Mouse (Mus musculus): Measurements from ENCODE around the gene Zfp874a. TPM values are rescaled to one million over a fixed set of nuclear protein-coding genes. Genes with fewer than 3 reads are reported as not detected.
"Not testable (repeated sequence)": the region's sequence is repeated elsewhere in the genome, so short reads cannot be mapped to it uniquely, and the experiment has no call there.

The Zfp874a gene
- total RNA-seq (2022) = 10 to 100 TPM in 1 of 4 experiments, 1 to 10 TPM in 3; 6.3 to 11.4 (median 7.3) TPM

GRCm38 (mm10) chr13:67451172-67452020 lies at the start of gene Zfp874a:
TSS of gene Zfp874a (minus strand) at chr13:67451624.
- peak; percentile 96 for DNase-seq (ENCODE audit: low spot score)

- no peak for DNase-seq (ENCODE audit: low spot score)
These were observed 49.5 kb upstream of the Zfp874a start for GRCm38 (mm10) chr13:67500908-67501307.

GRCm38 (mm10) chr13:67500084-67500719 lies 48.8 kb upstream of the Zfp874a start, which contains the start of gene Zfp58:
TSS of gene Zfp58 (minus strand) at chr13:67500555.
- DNase-seq (ENCODE audit: low spot score) = peak; percentile 94

- DNase-seq (ENCODE audit: low spot score) = no peak
These were observed 44.2 kb upstream of the Zfp874a start for GRCm38 (mm10) chr13:67495631-67496030.

GRCm38 (mm10) chr13:67484424-67484811 lies 33.0 kb upstream of the Zfp874a start:
- DNase-seq (ENCODE audit: low spot score) = no peak

- peak; percentile 95 for DNase-seq (ENCODE audit: low spot score)
These were observed 32.4 kb upstream of the Zfp874a start, which contains the start of gene Zfp874b for GRCm38 (mm10) chr13:67483625-67484423. TSS of gene Zfp874b (minus strand) at chr13:67484258.

GRCm38 (mm10) chr13:67481528-67481927 lies 30.1 kb upstream of the Zfp874a start:
- DNase-seq (ENCODE audit: low spot score) = no peak

GRCm38 (mm10) chr13:67469274-67469673 lies 17.9 kb upstream of the Zfp874a start:
- no peak for DNase-seq (ENCODE audit: low spot score)

- not testable (repeated sequence) for DNase-seq (ENCODE audit: low spot score)
These were observed 12.2 kb upstream of the Zfp874a start for GRCm38 (mm10) chr13:67463506-67464185.

GRCm38 (mm10) chr13:67452021-67452309 lies 541 bp upstream of the Zfp874a start:
- no peak for DNase-seq (ENCODE audit: low spot score)

GRCm38 (mm10) chr13:67437095-67437494 lies 14.3 kb downstream of the Zfp874a start:
- not testable (repeated sequence) for DNase-seq (ENCODE audit: low spot score)

- DNase-seq (ENCODE audit: low spot score) = no peak
These were observed 23.3 kb downstream of the Zfp874a start for GRCm38 (mm10) chr13:67428116-67428515.

- DNase-seq (ENCODE audit: low spot score) = not testable (repeated sequence)
These were observed 25.7 kb downstream of the Zfp874a start for GRCm38 (mm10) chr13:67425699-67426098.

GRCm38 (mm10) chr13:67422532-67422931 lies 28.9 kb downstream of the Zfp874a start:
- not testable (repeated sequence) for DNase-seq (ENCODE audit: low spot score)

GRCm38 (mm10) chr13:67421207-67421857 lies 30.1 kb downstream of the Zfp874a start, which contains the start of gene Zfp459:
TSS of gene Zfp459 (minus strand) at chr13:67421418.
- no peak for DNase-seq (ENCODE audit: low spot score)

- DNase-seq (ENCODE audit: low spot score) = no peak
These were observed 30.7 kb downstream of the Zfp874a start for GRCm38 (mm10) chr13:67420558-67421206.

- DNase-seq (ENCODE audit: low spot score) = no peak
These were observed 34.6 kb downstream of the Zfp874a start for GRCm38 (mm10) chr13:67416811-67417210.

GRCm38 (mm10) chr13:67415759-67416158 lies 35.7 kb downstream of the Zfp874a start:
- DNase-seq (ENCODE audit: low spot score) = no peak

GRCm38 (mm10) chr13:67413634-67414033 lies 37.8 kb downstream of the Zfp874a start:
- DNase-seq (ENCODE audit: low spot score) = not testable (repeated sequence)

GRCm38 (mm10) chr13:67399183-67399903 lies 52.1 kb downstream of the Zfp874a start, which contains the start of gene Zfp429:
TSS of gene Zfp429 (minus strand) at chr13:67399819.
- DNase-seq (ENCODE audit: low spot score) = peak; percentile 84

Data from heart, adult 8-10 months (tissue).